Mouse (Mus musculus): Measurements from ENCODE around the gene Tpt1. TPM values are rescaled to one million over a fixed set of nuclear protein-coding genes. Genes with fewer than 3 reads are reported as not detected.

Tpt1 gene
- polyA plus RNA-seq, 1 experiment from 2014 or later, result 868 TPM

GRCm38 (mm10) chr14:75847669-75848068 lies 2.8 kb downstream of the Tpt1 start:
- Histone ChIP-seq H3K27me3 (no peaks in the 10 kb centered on the region), H3K36me3 (peaks cover 53% of the 10 kb centered on the region), H3K9me3 (no peaks in the 10 kb centered on the region), H3K4me2 (replicated peaks) (no peak overlapping the region), H3K9ac (replicated peaks) (no peak overlapping the region), H3K4me3 (no peak overlapping the region), H3K27ac (replicated peaks) (no peak overlapping the region), H3K4me1 (peaks cover 39% of the 10 kb centered on the region)
- 78% methylated on average over 4 of the region's 4 CpGs for WGBS
- no peak for ATAC-seq (replicated peaks)

DNA sequence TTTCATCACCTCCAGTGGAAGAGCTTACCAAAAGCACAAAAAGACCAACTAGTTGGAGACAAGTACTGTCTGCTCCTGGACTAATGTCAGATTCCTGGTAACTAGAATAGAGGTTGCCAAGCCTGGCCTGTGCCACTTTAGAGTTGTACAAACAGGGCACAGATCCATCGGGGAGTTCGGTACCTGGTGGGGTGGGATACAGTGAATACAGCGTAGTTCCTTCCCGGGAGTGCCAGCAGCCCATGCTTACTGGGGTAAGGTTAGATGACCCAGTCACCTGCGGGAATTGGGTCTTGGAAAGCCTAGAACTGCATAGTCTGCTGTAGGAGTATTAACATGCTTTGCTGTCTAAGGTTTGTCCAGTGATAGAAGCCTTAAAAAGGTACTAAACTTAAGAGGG lies 3.6 kb downstream of the Tpt1 start:
- Histone ChIP-seq H3K4me3 (no peak overlapping the region), H3K27ac (replicated peaks) (no peak overlapping the region), H3K4me2 (replicated peaks) (no peak overlapping the region), H3K36me3 (peaks cover 55% of the 10 kb centered on the region), H3K9me3 (no peaks in the 10 kb centered on the region), H3K27me3 (no peaks in the 10 kb centered on the region), H3K9ac (replicated peaks) (no peak overlapping the region), H3K4me1 (peaks cover 39% of the 10 kb centered on the region)
- no peak for ATAC-seq (replicated peaks)
- WGBS, result 92% methylated on average over 5 of the region's 5 CpGs

DNA sequence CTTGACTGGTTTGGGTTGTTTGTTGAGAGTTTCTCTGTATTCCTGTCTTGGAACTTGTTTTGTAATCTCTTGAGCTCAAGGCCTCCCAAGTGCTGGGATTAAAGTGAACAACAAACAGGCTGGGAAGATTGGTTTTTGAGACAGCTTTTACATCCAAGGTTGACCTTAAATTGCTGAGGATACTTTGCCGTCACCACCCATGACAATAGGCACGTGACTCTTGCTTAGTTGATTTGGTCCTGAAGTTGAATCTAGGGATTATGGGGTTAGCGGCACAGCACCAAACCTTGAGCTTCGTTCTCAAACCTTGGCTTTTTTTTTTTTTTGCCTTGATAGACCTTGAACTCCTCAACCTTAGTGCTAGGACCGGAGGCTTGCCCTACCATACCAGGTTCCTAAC lies 4.3 kb downstream of the Tpt1 start:
- WGBS, result 76% methylated on average over 5 of the region's 5 CpGs
- Histone ChIP-seq H3K9me3 (no peaks in the 10 kb centered on the region), H3K4me2 (replicated peaks) (no peak overlapping the region), H3K4me3 (no peak overlapping the region), H3K27me3 (no peaks in the 10 kb centered on the region), H3K27ac (replicated peaks) (no peak overlapping the region), H3K36me3 (peaks cover 57% of the 10 kb centered on the region), H3K4me1 (peaks cover 36% of the 10 kb centered on the region), H3K9ac (replicated peaks) (no peak overlapping the region)
- no peak for ATAC-seq (replicated peaks)

DNA sequence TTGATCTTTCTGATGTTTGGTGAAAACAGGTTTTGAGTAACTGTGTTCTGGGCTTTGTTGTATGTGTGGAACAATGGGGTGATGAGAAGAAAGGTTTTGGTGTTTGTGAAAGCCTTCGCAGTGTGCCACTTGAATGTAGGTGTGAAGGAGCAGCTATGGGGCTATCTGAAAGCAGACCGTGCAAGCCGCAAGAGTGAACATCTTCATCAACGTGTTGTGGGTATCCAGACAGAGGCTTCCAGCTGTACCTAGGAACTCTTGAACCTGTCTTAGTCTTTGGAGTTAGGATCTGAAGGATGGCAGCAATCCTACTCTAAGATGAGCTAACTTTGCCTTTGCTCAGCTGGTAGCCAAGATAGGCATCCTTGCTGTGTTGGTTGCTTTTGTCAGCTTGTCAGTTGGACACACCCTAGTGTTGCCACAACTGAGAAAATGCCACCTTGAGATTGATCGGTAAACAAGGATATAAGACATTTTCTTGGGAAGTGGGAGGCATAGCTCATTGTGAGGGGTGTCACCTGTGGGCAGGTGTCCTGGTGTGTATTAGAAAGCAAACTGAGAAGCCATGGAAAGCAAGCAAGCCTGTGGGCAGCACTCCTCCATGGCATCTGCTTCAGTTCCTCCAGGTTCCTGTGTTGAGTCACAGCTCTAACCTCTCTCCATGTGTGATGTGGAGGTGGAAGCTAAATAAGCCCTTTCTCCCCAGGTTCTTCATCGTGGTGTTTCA lies 5.1 kb downstream of the Tpt1 start:
- no peaks in the 10 kb centered on the region for H3K27me3 ChIP-seq
- H3K4me1 ChIP-seq, result peaks cover 35% of the 10 kb centered on the region
- H3K36me3 ChIP-seq, result peaks cover 57% of the 10 kb centered on the region
- H3K4me2 ChIP-seq (replicated peaks), result no peak overlapping the region
- ATAC-seq (replicated peaks), result no peak
- 84% methylated on average over 6 of the region's 6 CpGs for WGBS
- no peak overlapping the region for H3K4me3 ChIP-seq
- no peak overlapping the region; the same call in 1 of the 2 replicates for H3K27ac ChIP-seq (replicated peaks)
- no peak overlapping the region for H3K9ac ChIP-seq (replicated peaks)
- no peaks in the 10 kb centered on the region for H3K9me3 ChIP-seq

- no peaks in the 10 kb centered on the region for H3K27me3 ChIP-seq
- no peak overlapping the region for H3K27ac ChIP-seq (replicated peaks)
Measured at GRCm38 (mm10) chr14:75850819-75851218, 5.9 kb downstream of the Tpt1 start.

GRCm38 (mm10) chr14:75852016-75852415 lies 7.1 kb downstream of the Tpt1 start:
- Histone ChIP-seq H3K9me3 (no peaks in the 10 kb centered on the region), H3K27ac (replicated peaks) (no peak overlapping the region), H3K4me2 (replicated peaks) (no peak overlapping the region), H3K4me1 (peaks cover 26% of the 10 kb centered on the region), H3K4me3 (no peak overlapping the region), H3K36me3 (peaks cover 52% of the 10 kb centered on the region), H3K27me3 (no peaks in the 10 kb centered on the region), H3K9ac (replicated peaks) (no peak overlapping the region)
- ATAC-seq (replicated peaks), result no peak
- 99% methylated on average over 5 of the region's 5 CpGs for WGBS

More at GRCm38 (mm10) chr14:75850819-75851218, 5.9 kb downstream of the Tpt1 start:
- WGBS, result 13% methylated on average over 6 of the region's 6 CpGs
- peaks cover 35% of the 10 kb centered on the region for H3K4me1 ChIP-seq
- no peak overlapping the region for H3K4me2 ChIP-seq (replicated peaks)
- H3K36me3 ChIP-seq, result peaks cover 57% of the 10 kb centered on the region
- H3K4me3 ChIP-seq, result no peak overlapping the region
- peak; percentile 61 for ATAC-seq (replicated peaks)
- H3K9me3 ChIP-seq, result no peaks in the 10 kb centered on the region
- no peak overlapping the region for H3K9ac ChIP-seq (replicated peaks)

GRCm38 (mm10) chr14:75855263-75855992 lies 10.5 kb downstream of the Tpt1 start:
- no peak for ATAC-seq (replicated peaks)
- no peak overlapping the region for H3K27ac ChIP-seq (replicated peaks)
- H3K27me3 ChIP-seq, result no peaks in the 10 kb centered on the region
- H3K9me3 ChIP-seq, result no peaks in the 10 kb centered on the region
- peaks cover 19% of the 10 kb centered on the region for H3K36me3 ChIP-seq
- no peak overlapping the region for H3K4me3 ChIP-seq
- 62% methylated on average over 17 of the region's 17 CpGs for WGBS
- H3K9ac ChIP-seq (replicated peaks), result no peak overlapping the region
- H3K4me2 ChIP-seq (replicated peaks), result no peak overlapping the region
- H3K4me1 ChIP-seq, result no peaks in the 10 kb centered on the region

DNA sequence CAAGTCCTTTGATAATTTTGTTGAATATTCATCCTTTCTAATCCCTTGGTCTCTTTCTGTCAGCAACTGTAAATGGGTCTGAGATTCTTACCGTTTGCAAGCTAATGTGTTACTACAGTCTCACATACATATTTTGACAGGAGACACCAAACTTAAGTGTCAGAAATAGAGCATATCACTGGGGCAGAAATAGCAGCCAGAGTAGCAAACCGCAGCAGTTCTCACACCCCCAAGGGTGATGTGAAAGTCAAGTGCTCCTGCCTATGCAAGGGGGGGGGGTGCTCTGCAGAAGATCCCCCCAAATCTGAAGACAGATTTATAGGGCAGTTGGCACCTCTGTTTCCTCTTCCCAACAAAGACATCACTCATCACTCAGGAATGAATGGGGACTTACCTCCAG lies 13.3 kb downstream of the Tpt1 start:
- H3K9ac ChIP-seq (replicated peaks), result no peak overlapping the region
- H3K27ac ChIP-seq (replicated peaks), result no peak overlapping the region
- no peak overlapping the region for H3K4me3 ChIP-seq
- no peaks in the 10 kb centered on the region for H3K27me3 ChIP-seq
- H3K4me1 ChIP-seq, result no peaks in the 10 kb centered on the region
- H3K36me3 ChIP-seq, result peaks cover 4% of the 10 kb centered on the region
- no peaks in the 10 kb centered on the region for H3K9me3 ChIP-seq
- H3K4me2 ChIP-seq (replicated peaks), result no peak overlapping the region
- WGBS, result 58% methylated on average over 2 of the region's 2 CpGs
- no peak for ATAC-seq (replicated peaks)

- H3K9me3 ChIP-seq, result no peaks in the 10 kb centered on the region
- no peak overlapping the region for H3K4me3 ChIP-seq
- H3K9ac ChIP-seq (replicated peaks), result no peak overlapping the region
- 93% methylated on average over 2 of the region's 2 CpGs for WGBS
- no peaks in the 10 kb centered on the region for H3K36me3 ChIP-seq
- H3K27me3 ChIP-seq, result no peaks in the 10 kb centered on the region
- peaks cover 5% of the 10 kb centered on the region for H3K4me1 ChIP-seq
- no peak for ATAC-seq (replicated peaks)
- H3K27ac ChIP-seq (replicated peaks), result no peak overlapping the region
- H3K4me2 ChIP-seq (replicated peaks), result no peak overlapping the region
Measured at GRCm38 (mm10) chr14:75859619-75860018, 14.7 kb downstream of the Tpt1 start.

GRCm38 (mm10) chr14:75862701-75863100 lies 17.8 kb downstream of the Tpt1 start:
- no peaks in the 10 kb centered on the region for H3K9me3 ChIP-seq
- H3K4me1 ChIP-seq, result peaks cover 5% of the 10 kb centered on the region
- H3K4me3 ChIP-seq, result no peak overlapping the region
- H3K36me3 ChIP-seq, result no peaks in the 10 kb centered on the region
- H3K27me3 ChIP-seq, result no peaks in the 10 kb centered on the region
- no peak overlapping the region for H3K4me2 ChIP-seq (replicated peaks)
- ATAC-seq (replicated peaks), result no peak
- no peak overlapping the region for H3K27ac ChIP-seq (replicated peaks)
- no peak overlapping the region for H3K9ac ChIP-seq (replicated peaks)
- 93% methylated on average over 6 of the region's 6 CpGs for WGBS

GRCm38 (mm10) chr14:75863549-75864409 lies 18.9 kb downstream of the Tpt1 start:
- peak; percentile 55 for ATAC-seq (replicated peaks)
- Histone ChIP-seq H3K27me3 (no peaks in the 10 kb centered on the region), H3K9ac (replicated peaks) (no peak overlapping the region), H3K27ac (replicated peaks) (0 out of 2 replicates have a peak overlapping the region, but pooled peaks have one; percentile 6), H3K9me3 (no peaks in the 10 kb centered on the region), H3K4me3 (no peak overlapping the region), H3K4me1 (peaks cover 5% of the 10 kb centered on the region), H3K4me2 (replicated peaks) (no peak overlapping the region), H3K36me3 (no peaks in the 10 kb centered on the region)
- whole genome bisulfite sequencing, result 9% methylated on average over 7 of the region's 7 CpGs
